Mouse (Mus musculus) thymus, adult 18-20 months (tissue): ENCODE results near the gene Myo1h.

Experiments used
- DNase-seq, 2 experiments: peaks; one replicate each; pipeline ENCODE4 v3.0.0; 2022; ENCODE audit warnings: mixed read lengths in 2 of 2

Myo1h gene

GRCm38 (mm10) chr5:114406592-114406991, 117.6 kb downstream of the Myo1h start:
- no peak for DNase-seq

GRCm38 (mm10) chr5:114407269-114407668, 118.3 kb downstream of the Myo1h start:
- DNase-seq = no peak

- no peak for DNase-seq
Measured at GRCm38 (mm10) chr5:114407810-114408209, 118.8 kb downstream of the Myo1h start.

- no peak for DNase-seq
Measured at GRCm38 (mm10) chr5:114408846-114409245, 119.9 kb downstream of the Myo1h start.

GRCm38 (mm10) chr5:114410429-114410828, 121.5 kb downstream of the Myo1h start:
- DNase-seq = no peak

- no peak for DNase-seq
Measured at GRCm38 (mm10) chr5:114412361-114412998, 123.5 kb downstream of the Myo1h start.

GRCm38 (mm10) chr5:114413067-114413735, 124.2 kb downstream of the Myo1h start:
- no peak for DNase-seq
